Mouse (Mus musculus) R1 (cell line): ENCODE data around the gene Fut8.
A peak's percentile ranks its signal among the peaks of the same experiment; 100 is the strongest.
"Not testable (repeated sequence)": the region's sequence is repeated elsewhere in the genome, so short reads cannot be mapped to it uniquely, and the experiment has no call there.

Source experiments
- DNase-seq: peaks from one replicate; pipeline ENCODE4 v3.0.0-alpha.2; 2018; ENCODE audit warnings: low read depth, low spot score

The Fut8 gene

DNA sequence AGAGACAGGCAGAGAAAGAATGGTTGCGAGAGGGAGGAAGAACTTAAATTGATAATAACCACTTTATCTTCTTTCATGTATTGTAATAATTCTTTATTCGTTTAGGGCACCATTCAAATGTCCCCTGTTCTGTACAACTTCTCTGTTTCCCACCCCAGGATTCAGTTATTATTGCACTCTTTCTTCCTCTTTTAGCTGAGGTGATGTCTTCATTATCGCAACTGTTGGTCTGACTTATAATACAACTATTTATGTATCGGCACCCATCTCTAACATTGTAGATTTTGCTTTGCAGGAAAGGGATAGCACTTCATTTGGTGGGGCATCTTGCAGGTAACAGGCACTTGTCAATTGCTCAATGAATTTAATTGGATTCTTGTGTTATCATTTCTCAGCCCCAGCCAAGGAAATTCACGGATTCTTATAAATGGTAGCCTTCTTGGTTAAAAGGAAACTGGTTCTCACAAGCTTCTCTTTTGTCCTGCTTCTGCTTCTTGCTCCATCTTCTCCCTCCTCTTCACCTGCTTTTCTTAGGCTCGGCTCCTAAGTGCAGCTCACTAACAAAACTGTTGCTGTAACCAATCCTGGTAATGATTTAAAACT, 15.6 kb upstream of the Fut8 start:
- DNase-seq = no peak

DNA sequence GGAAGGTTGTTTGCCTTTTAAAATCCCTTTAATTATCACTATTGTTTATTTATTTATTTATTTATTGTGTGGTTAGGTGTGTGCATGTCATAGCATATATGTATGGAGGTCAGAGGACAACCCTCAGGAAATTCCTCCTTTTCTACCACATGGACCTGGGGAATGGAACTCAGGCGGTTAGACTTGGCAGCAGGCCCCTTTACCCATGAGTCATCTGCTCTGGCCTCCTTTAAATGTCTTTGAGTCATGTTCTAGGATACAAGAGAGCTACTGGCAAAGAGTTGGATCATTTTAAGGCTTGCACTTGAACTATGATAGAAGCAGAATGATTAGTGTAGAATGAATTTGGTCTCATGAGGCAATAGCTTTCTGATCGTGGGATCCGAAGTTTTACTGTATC, 14.3 kb upstream of the Fut8 start:
- DNase-seq = no peak

- no peak for DNase-seq
Measured at GRCm38 (mm10) chr12:77224121-77224520, 13.8 kb upstream of the Fut8 start.

- DNase-seq = no peak
Measured at GRCm38 (mm10) chr12:77224891-77225290, 13.0 kb upstream of the Fut8 start.

- no peak for DNase-seq
Measured at GRCm38 (mm10) chr12:77225727-77226126, 12.2 kb upstream of the Fut8 start.

DNA sequence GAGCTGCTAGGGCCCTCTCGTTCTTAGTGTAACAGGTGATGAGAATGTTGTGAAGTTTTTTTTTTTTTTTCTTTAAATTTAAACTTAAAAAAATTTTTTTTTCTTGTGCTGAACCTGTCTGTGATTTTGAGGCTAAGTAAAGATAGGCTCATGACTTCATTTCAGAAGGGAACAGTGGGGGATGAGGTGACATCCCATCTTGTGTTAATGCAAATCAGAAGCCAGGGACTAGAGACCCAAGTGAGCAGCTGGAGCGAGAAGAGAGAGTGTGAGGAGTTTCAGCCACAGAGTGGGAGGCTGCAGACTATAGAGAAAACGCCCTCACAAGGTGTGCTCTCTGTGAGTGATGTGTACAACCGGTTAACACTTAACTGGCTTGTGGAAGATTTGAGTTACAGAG, 2.0 kb upstream of the Fut8 start:
- no peak for DNase-seq

DNA sequence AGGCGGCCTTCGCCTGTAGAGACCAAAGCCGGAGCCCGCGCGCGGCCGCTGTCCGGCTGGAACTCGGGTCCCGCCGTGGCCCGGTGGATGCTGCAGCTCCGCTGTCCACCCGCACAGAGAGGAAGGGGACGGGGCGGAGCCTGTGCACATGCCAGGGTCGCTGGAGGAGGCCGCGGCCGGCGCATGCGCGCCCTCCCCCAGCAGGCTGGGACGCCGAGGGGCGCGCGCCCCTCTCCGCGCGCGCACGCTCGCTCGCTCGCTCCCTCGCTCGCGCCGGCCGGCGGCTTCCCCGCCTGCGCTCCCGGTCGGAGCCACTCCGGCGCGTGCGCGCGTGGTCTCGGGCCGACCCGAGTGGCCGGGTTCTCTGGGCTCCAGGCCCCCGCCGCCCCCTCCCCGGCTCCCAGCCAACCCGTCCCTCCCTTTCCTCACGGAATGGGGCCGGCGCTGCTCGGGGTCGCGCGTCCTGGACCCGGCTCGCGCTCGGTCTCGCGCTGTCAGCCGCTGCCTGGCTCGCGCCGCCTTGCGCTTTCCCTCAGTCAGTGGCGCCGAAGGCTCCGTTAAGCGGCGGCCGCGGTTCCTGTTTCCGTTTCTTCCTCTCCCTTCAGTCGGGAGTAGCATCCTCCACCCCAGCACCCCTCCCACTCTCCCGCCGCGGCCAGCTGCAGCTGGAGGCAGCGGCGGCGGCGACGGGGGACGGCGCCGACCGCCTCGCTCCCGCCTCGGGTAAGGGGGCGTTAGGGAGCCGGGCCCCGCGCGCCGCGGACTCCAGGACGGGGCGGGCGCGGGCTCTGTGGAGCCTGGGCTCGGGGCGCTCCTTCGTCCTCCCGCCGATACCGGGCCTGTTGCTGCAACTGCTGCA, 835 bp downstream of the Fut8 start:
- DNase-seq = peak; percentile 88

DNA sequence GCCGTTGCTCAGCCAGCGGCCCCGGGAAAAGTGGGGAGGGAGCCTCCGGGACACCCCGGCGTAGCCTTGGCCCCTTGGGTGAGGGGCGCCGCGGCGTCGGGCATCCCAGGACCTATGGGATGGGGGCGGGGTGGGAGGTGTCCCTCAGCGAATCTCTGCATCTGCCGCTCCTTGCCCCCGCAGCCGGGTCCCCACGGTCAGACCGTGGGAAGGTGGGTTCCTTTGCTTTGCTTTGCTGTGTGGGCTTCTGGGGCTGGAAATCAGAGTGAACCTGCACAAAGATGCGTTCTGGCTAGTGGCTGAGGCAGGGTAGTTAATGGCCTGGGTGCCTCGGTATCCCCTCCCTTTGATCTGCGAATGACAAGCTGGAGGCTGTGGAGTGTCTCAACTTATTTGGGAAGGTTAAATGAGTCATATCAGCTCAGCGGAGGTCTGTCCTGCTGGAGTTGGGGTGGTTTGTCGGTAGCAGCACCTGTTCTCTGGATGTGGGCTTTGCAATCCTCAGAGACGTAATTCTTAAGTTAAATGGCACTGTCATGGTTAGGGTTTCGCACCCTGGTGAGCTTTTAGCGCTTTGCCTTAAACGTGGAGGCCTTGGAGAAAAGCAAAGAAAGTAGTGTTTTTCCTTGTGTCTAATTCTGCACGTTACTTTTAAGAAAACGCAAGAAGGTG, 1.6 kb downstream of the Fut8 start:
- peak; percentile 71 for DNase-seq

DNA sequence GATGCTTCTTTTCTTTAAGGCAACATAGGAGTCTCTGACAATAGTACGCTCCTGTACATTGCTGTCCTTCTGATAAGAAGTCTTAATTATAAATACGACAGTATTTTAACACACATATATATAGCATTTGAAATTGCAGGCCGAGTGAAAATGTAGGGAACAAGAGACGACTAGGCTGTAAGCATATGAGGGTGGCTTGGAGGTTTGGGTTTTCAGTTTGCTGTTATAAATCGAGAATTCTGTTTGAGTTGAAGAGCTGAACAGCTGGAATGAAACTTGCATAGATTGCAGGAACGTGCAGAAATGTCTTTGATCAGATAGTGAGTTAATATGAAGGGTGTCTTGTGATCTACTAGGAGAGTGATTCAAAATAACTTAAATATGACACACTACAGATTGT, 2.4 kb downstream of the Fut8 start:
- DNase-seq = no peak

GRCm38 (mm10) chr12:77240839-77241238, 2.9 kb downstream of the Fut8 start:
- no peak for DNase-seq

DNA sequence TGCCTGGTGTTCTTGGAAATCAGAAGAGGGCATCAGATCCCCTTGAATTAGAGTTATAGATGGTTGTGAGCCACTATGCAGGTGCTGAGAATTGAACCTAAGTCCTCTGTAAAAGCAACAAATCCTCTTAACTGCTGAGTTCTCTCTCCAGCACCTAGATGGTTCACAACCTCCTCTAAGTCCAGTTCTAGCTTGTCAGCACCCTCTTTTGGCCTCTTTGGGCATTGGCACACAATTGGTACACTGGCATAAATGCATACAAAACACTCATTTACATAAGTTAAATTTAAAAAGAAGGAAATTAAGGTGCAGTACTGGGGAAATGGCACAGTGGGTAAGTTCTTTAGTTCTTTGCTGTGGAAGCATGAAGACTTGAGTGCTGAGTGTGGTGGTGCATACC, 24.7 kb downstream of the Fut8 start:
- peak; percentile 18 for DNase-seq

- no peak for DNase-seq
Measured at GRCm38 (mm10) chr12:77263816-77264215, 25.9 kb downstream of the Fut8 start.

DNA sequence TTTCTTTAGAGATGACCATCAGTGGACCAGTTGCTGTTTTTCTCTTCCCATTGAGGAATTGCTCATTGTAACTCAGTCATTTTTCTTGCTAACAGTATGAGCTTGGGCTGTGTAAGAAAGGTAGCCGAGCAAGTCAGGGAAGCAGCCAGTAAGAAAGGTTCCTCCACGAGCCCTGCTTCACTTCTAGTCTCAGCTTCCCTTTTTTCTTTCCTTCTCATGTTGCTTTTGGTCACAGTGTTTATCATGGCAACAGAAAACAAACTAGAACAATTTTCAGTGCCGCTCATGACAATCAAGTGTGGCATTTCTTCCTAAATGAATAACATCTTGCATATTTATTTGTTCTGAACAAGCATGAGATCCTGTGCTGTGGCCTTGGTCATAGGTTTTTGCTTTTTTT, 32.8 kb downstream of the Fut8 start:
- no peak for DNase-seq

DNA sequence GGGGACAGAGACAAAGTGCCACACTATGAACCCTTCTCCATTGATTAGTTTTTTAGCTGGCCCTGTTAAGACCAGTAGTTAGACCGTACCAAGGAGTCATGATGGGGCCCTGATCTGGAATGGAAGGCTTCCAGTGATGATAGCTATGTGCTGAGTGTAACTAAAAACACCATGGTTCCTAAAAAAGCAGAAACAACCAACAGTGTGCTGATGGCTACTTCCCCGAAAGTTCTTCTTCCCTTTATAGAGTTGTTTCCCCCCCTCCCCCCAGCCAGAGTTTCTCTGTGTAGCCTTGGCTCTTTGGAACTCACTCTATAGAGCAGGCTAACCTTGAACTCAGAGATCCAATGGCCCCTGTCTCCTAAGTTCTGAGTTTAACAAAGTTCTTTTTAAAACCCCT, 50.6 kb downstream of the Fut8 start:
- no peak for DNase-seq

DNA sequence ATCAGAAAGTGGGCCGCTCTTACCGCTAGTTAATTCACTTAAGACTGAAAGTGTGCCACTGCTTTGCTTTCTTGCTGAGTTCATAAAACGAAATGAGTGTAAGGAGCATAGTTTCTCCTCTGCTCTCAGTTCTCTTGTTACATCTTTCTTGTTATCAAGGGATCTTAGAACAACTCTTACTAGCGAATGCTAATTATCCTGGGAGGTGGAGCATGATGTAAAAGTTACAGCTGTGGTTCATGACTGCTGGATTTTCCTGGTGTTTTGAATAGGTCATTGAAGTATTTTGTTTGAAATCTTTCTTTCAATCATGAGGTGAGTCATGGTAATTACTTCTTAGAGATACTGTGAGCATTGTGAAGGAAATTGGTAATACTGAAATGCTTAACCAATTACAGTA, 53.1 kb downstream of the Fut8 start:
- DNase-seq = no peak

GRCm38 (mm10) chr12:77291864-77292263, 53.9 kb downstream of the Fut8 start:
- DNase-seq = not testable (repeated sequence)

GRCm38 (mm10) chr12:77292375-77293258, 54.7 kb downstream of the Fut8 start:
- no peak for DNase-seq

DNA sequence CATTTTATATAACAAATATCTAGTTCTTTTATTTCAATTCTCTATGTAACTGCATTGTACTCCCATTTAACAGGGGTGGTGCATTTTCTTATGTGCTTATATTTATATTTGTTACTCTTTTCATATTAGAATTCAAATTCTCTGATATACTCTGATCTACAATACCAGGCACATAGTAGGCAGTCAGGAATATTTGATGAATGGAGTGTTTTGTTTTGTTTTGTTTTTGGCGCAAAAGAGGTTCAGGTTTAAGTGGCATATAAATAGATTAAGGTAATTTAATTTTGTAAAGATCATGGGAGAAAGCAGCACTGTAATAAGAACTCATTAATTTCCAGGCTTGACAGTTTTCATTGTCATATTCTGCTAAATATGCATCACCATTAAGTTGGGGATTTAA, 58.2 kb downstream of the Fut8 start:
- DNase-seq = no peak

DNA sequence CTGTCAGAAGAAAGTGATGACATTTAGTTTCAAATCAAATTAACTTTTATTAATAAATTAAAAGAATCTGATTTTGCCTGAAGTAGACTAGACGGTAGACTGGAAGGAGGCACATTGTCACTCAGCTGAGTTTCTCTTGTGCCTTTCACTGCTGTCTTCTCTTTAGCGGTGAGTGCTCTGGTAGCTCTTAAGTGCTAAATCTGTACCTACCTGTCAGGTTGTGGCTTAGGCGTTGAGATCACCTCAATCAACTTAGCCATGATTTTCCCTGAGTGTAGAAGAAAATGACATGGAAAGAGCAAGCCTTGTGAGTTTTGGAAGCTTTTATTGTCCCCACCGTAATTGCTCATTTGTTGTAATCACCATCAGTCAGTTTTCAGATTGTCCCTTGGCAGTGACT, 59.2 kb downstream of the Fut8 start:
- no peak for DNase-seq

DNA sequence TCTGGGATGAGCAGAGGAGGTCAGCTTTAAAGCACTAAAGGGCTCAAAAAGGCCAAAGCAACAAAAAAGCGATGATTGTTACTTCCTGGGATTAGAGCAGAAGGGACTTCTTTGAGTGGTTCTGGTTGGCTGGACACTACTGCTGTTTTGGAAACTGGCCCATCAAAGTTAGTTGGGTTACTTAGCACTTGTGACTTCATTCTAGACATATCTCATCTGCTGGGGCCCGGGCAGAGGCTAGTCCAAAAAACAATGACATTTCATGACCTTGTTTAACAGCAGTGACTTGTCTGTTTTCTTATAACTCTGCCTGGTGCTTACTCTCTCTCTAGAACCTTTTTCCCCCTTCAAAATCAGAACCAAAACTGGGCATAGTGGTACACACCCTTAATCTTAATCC, 59.9 kb downstream of the Fut8 start:
- DNase-seq = no peak

GRCm38 (mm10) chr12:77302011-77302410, 64.1 kb downstream of the Fut8 start:
- DNase-seq = no peak

DNA sequence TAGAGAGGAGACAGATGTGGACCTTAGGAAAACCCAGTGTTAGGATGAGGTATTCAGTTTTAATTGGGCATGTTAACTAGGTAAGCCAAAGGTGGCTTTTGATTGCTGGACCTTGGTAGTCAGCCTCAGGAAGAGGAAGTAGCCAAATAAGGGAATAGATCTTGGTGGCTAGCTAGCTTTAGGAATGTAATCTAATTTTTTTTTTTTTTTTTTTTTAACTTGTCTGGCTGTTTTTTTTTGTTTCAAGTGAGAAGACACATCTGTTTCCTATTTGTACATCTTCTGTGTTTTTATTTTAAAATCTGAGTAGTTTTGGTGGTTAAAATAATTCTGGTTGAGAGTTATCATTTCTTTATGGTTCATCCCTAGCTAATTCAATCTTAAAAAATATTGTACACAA, 65.4 kb downstream of the Fut8 start:
- DNase-seq = no peak
